Mouse (Mus musculus) liver, adult 2 months (tissue): Measurements from ENCODE around the gene Tagap.

Experiments
- CTCF ChIP-seq: fragments of 200-500 bp; IDR thresholded peaks from 2 replicates; pipeline ENCODE4 v1.5.1; 2011; ENCODE audit warnings: low read depth, low read length, control low read depth
- POLR2A ChIP-seq: fragments of 200-500 bp; IDR thresholded peaks from 2 replicates; pipeline ENCODE4 v1.6.1; 2011; ENCODE audit warnings: low read length, control low read depth; ENCODE audit not compliant: insufficient read depth; ENCODE audit errors: extremely low read depth

DNA sequence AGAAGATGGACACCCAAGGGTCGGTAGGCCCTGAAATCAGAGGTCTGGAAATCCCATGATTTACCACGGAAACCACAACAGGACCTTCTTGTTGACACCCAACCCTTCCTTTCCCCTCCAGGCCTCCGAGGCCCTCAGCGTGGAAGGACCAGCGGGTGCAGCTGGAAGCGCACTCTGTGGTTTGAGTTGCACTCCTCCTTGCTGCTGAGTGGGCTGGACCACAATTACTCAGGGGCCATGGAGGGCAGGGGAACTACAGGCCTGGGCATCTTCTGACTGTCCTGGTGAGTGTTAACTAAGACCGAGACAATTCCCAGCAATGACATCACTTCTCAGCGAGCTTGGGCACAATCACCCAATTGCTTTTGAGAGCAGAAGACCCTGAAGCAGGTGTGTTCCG lies 36.8 kb upstream of the Tagap start:
- TF ChIP-seq CTCF, result no peak
- no peak for TF ChIP-seq POLR2A
